Mouse (Mus musculus): Measurements from ENCODE around the gene Enthd1.
A peak's percentile ranks its signal among the peaks of the same experiment; 100 is the strongest.

DNA sequence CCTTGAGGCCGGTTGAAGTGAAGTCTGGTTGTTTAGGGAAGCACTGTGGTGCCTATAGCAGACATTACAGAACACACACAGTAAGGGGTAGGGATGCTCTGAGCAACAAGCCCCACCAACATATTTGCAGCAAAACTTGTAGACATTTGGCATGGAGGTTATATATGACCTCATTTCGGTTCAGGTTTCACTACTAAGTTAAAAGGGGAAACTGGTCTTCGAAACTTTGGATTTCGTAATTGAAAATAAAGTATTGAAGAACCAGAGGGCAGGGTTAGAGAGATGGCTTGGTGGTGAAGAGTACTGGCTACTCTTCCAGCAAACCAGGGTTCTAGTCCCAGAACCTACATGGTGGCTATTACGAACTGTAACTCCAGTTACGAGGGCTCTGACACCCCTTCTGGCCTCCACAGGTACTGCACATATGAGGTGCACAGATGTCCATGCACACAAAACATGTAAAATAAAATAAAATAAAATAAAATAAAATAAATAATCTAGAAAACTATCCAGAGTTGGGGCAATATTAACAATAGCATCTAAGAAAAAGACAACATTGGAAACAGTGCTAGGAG lies 1.2 kb downstream of the Enthd1 start:
- TF ChIP-seq MAZ (IDR thresholded peaks at IDR 0.05; ENCODE audit: low read depth, low read length) (no peak), PAX5 (IDR thresholded peaks at IDR 0.05; ENCODE audit: low read length) (no peak), CTCF (conservative IDR thresholded peaks at IDR 0.05 in 1 of 2, IDR thresholded peaks at IDR 0.05 in 1 of 2; ENCODE audit: low read depth in 2 of 2, low read length in 2 of 2) (peak; percentile 27 to 54; a peak in 2 of 4 replicates), E2F4 (IDR thresholded peaks at IDR 0.05; ENCODE audit: insufficient replicate concordance, low read depth, low read length) (no peak), POLR2A (IDR thresholded peaks at IDR 0.05; ENCODE audit: low read depth, low read length) (no peak)

Data from CH12.LX (cell line).